Mouse (Mus musculus) midbrain, embryonic 13.5 days (tissue): ENCODE results near the gene Smarcal1. TPM values are rescaled to one million over a fixed set of nuclear protein-coding genes. Genes with fewer than 3 reads are reported as not detected.
A peak's percentile ranks its signal among the peaks of the same experiment; 100 is the strongest.

ENCODE experiments used
- ATAC-seq: fragments of 200-750 bp; cut with Nextera tagmentation; 2 replicates; pipeline ENCODE4 v1.8.0; 2017; ENCODE audit warnings: mild to moderate bottlenecking, moderate TSS enrichment, moderate library complexity
- H3K27ac ChIP-seq: fragments of 300-500 bp; sonication (generic); 2 replicates; pipeline ENCODE4 v1.5.1; 2015; ENCODE audit warnings: inconsistent platforms, mild to moderate bottlenecking, moderate library complexity
- H3K27me3 ChIP-seq: fragments of 300-500 bp; sonication (generic); 2 replicates; pipeline ENCODE4 v1.6.1; 2015; ENCODE audit warnings: mild to moderate bottlenecking, inconsistent platforms
- H3K36me3 ChIP-seq: fragments of 300-500 bp; sonication (generic); 2 replicates; pipeline ENCODE4 v1.6.1; 2015; ENCODE audit warnings: mild to moderate bottlenecking, inconsistent platforms
- H3K4me1 ChIP-seq: fragments of 300-500 bp; sonication (generic); replicated peaks from 2 replicates; pipeline ENCODE4 v1.6.1; 2015; ENCODE audit warnings: inconsistent platforms
- H3K4me2 ChIP-seq: fragments of 300-500 bp; sonication (generic); replicated peaks from 2 replicates; pipeline ENCODE4 v1.6.1; 2015; ENCODE audit warnings: moderate library complexity, mild to moderate bottlenecking, inconsistent platforms
- H3K4me3 ChIP-seq: fragments of 300-500 bp; sonication (generic); replicated peaks from 2 replicates; pipeline ENCODE4 v1.5.1; 2015; ENCODE audit warnings: mild to moderate bottlenecking, inconsistent platforms
- H3K9ac ChIP-seq: fragments of 300-500 bp; sonication (generic); replicated peaks from 2 replicates; pipeline ENCODE4 v1.6.1; 2015; ENCODE audit warnings: mild to moderate bottlenecking, inconsistent platforms
- H3K9me3 ChIP-seq: fragments of 300-500 bp; sonication (generic); 2 replicates; pipeline ENCODE4 v1.6.1; 2016; ENCODE audit warnings: mild to moderate bottlenecking, inconsistent platforms
- WGBS: fragments of 180-500 bp; shearing (Covaris S2); methylation state at CpG from one replicate; pipeline ENCODE4 v1.1.7; 2015; 5-methylcytosine and 5-hydroxymethylcytosine counted together
- polyA plus RNA-seq: library from polyadenylated mRNA; unstranded; fragments of >200 nt; fragmentation: Nextera tagmentation; extraction: Ambion mirVana; gene quantifications from 2 replicates; pipeline ENCODE4 v1.2.1, GENCODE M21; 2015

Gene Smarcal1
- 25.1 and 29.8 TPM in 2 replicates for polyA plus RNA-seq

DNA sequence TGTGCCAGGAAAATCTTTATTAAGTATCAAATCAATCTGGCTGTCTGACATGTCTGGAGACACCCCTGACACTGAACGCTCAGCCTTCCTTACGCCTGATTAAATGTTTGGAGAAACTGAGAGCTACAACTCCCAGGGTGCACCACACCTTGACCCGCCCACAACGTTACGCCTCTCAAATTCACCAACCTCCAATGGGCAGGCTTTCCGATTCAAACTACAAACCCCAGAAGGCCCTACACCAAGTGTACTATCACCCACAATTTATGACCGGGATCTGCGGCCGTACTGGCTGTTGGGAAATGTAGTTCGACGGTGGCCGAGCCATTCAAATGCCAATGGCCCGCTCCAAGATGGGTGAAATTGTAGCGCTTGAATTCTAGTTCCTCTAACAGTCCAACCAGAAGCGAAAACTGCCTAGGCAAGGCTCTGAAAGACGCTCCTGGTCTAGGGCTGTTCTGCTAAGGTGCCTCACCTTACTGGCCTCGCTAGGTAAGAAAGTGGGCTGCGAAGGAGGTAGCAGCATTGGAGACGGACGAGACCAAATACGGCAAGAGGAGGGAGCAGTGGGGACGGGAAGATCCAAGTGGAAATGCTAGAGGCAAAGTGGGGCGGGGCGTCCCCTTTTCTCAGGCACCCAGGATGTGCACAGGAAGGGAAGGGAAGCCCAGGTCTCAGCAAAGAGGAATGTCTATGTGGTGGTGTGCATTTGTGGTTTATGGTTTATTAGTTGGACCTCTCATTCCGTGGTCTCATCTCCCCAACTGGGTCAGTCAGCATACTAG lies at the start of gene Smarcal1:
Gene Smarcal1, plus strand, starts transcription at position 305 of the 785 bp plus-strand sequence.
- peak within 1 kb of the TSS; percentile 89 for H3K27ac ChIP-seq
- H3K27me3 ChIP-seq: no peaks in the 10 kb centered on the region
- WGBS: under 1% methylated on average over 25 of the region's 25 CpGs
- peak within 1 kb of the TSS; percentile 63 for H3K4me2 ChIP-seq
- peaks cover 26% of the 10 kb centered on the region for H3K36me3 ChIP-seq
- ATAC-seq: peak; percentile 99
- H3K9ac ChIP-seq: peak within 1 kb of the TSS; percentile 66
- no peaks in the 10 kb centered on the region for H3K9me3 ChIP-seq
- peaks cover 26% of the 10 kb centered on the region for H3K4me1 ChIP-seq
- peak within 1 kb of the TSS; percentile 59 for H3K4me3 ChIP-seq

DNA sequence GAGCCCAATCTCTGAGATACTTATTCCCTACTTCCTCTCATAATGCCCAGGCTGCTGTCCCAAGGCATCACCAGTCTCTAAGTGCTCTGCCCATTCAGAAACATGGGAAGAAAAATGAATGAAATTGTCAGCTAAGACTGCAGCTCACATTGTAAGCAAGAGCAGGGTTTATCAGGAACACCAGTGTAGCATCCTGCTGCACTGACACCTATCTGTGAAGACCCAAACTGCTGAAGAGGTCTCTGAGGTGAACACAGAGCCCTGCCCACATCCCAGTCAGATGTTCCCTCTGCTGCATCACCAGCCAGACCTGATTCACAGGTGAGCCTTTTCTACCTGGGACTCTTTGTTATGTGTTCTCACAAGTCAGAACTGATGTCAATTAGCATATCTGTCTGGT lies 49.6 kb upstream of the Smarcal1 start:
- no peaks in the 10 kb centered on the region for H3K36me3 ChIP-seq
- H3K4me3 ChIP-seq: peak overlapping the region; percentile 62
- H3K27ac ChIP-seq: no peak overlapping the region
- H3K9ac ChIP-seq: no peak overlapping the region; the same call in 1 of the 2 replicates
- peak overlapping the region; percentile 84 for H3K4me2 ChIP-seq
- ATAC-seq: no peak
- H3K27me3 ChIP-seq: peaks cover 20% of the 10 kb centered on the region
- H3K9me3 ChIP-seq: no peaks in the 10 kb centered on the region
- H3K4me1 ChIP-seq: peaks cover 43% of the 10 kb centered on the region

DNA sequence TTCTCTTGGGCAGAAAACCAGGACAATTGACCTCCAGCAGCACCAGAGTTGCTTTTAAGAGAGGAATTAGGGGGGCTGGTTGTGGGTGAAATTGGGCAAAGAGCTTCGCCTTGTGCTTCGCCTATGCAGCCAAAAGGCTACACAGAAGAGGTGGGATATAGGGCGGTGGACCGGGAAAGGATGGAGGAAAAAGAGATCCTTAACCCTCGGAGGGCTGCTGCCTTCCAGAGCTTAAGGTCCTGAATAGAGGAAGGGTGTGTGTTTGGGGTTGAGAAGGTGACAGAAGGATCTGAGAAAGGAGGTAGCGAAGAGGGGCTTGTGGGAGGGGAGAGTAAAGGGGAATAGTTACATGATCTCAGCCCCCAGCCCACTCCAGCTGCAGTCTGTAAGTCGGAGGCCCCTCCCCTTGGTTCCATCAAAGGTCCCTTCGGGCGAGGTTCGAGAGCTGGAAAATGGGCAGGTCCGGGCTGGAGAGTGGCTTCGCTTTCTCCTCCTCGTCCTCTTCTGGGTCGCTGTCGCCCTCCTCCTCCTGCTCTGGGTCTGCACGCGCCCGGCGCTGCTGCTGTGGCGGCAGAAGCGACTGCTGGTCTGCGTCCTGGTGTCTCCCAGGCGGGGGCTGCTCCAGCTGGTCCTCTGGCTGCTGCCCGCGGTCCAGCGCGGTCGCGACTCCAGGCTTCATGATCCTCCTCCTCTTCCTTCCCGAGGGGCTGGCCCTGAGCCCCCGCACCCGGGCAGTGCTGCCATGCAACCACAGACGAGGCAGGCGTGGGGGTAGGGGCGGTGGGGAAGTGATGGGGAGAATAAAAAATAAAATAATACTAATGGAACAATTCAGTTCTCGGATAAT lies 47.1 kb upstream of the Smarcal1 start:
- Histone ChIP-seq H3K36me3 (no peaks in the 10 kb centered on the region), H3K4me2 (peak overlapping the region; percentile 84), H3K9ac (peak overlapping the region; percentile 79), H3K4me1 (peaks cover 43% of the 10 kb centered on the region), H3K9me3 (no peaks in the 10 kb centered on the region), H3K27ac (peak overlapping the region; percentile 81), H3K4me3 (peak overlapping the region; percentile 62), H3K27me3 (peaks cover 20% of the 10 kb centered on the region)
- 1% methylated on average over 31 of the region's 36 CpGs for WGBS
- ATAC-seq: peak; percentile 83

DNA sequence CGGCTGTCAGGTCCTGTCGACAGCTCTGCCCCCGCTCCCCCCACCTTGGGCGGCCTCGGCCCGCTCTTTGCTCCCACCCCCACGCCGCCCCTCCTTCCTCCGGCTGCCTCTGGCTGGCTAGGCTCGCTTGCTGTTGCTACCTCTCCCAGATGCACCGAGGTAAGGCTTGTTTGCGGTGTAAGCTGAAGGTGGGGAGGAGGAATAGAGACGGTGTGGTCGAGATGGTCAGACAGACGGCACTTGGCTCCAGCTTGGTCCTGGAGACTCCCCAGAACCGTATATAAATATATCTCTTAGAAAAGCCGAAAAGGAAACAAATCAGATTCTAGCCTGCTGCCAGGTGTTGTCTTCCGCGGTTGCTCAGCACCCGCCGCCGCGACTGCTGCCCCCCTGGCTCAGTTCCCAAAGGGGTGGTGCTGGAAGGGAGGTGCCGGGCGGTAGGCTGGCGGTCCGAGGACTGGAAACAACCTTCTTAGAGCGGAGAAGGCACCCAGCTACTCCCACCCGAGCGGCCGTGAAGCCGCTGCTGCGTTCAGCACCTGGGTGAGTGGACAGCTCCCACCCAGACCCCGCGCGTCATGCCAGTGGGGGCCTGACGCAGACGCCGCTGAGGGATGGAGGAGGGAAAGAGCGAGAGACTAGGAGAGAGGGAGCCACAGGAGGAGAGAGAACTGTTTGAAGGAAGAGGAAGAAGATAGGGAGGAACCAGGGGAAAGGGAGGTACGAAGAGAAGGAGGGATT lies 46.3 kb upstream of the Smarcal1 start, which contains the start of gene March4:
Gene March4, minus strand, starts transcription at position 320 of the 741 bp plus-strand sequence.
- H3K27me3 ChIP-seq: peaks cover 20% of the 10 kb centered on the region
- peak within 1 kb of the TSS; percentile 81 for H3K27ac ChIP-seq
- ATAC-seq: peak; percentile 82
- H3K4me1 ChIP-seq: peaks cover 43% of the 10 kb centered on the region
- no peaks in the 10 kb centered on the region for H3K9me3 ChIP-seq
- H3K9ac ChIP-seq: peak within 1 kb of the TSS; percentile 79
- H3K36me3 ChIP-seq: no peaks in the 10 kb centered on the region
- peak within 1 kb of the TSS; percentile 62 for H3K4me3 ChIP-seq
- under 1% methylated on average over 40 of the region's 41 CpGs for WGBS
- H3K4me2 ChIP-seq: peak within 1 kb of the TSS; percentile 84

DNA sequence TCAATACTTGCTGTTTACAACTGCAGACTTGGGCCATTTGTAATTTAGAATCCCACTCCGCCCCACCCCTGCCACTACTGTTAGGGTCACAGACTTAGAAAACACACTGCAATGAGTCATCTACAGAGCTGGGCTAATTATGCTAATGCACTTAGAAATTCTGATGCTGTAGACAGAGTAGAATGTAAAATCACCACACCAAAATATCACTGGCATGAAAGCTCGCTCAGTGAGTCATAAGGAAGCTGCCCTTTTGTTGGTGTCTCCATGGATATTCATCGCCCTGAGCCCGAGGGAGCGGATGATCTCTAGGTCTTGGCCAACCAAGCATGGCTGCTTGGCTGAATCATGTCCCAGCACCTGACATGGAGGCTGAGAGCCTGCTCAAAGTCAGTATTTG lies 44.8 kb upstream of the Smarcal1 start:
- H3K4me2 ChIP-seq: no peak overlapping the region
- H3K27ac ChIP-seq: no peak overlapping the region
- no peak for ATAC-seq
- peaks cover 20% of the 10 kb centered on the region for H3K27me3 ChIP-seq
- H3K4me1 ChIP-seq: peaks cover 35% of the 10 kb centered on the region
- no peaks in the 10 kb centered on the region for H3K36me3 ChIP-seq
- 67% methylated on average over 5 of the region's 5 CpGs for WGBS
- no peak overlapping the region for H3K4me3 ChIP-seq
- H3K9me3 ChIP-seq: no peaks in the 10 kb centered on the region
- no peak overlapping the region for H3K9ac ChIP-seq

DNA sequence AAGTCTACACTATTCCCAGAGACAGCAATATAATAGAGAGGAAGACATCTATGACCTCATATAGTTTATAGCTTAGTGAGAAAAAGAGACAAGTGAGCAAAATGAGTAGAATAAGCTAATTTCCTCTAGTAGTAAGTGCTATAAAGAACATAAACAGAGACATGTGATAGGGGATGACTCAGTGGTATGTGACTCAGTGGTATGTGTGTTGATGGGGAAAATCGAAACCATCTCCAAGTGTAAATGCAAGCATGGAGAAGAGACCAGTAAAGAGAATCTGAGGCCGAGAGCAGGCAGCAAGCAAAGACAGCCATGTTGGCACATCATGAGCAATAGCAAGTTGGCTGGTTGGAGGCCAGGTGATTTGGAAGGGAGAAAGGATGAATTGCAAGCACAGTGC lies 32.7 kb upstream of the Smarcal1 start:
- no peak overlapping the region for H3K27ac ChIP-seq
- H3K4me1 ChIP-seq: no peaks in the 10 kb centered on the region
- H3K4me2 ChIP-seq: no peak overlapping the region
- H3K4me3 ChIP-seq: no peak overlapping the region
- 89% methylated on average over 2 of the region's 2 CpGs for WGBS
- H3K36me3 ChIP-seq: no peaks in the 10 kb centered on the region
- H3K9me3 ChIP-seq: no peaks in the 10 kb centered on the region
- no peaks in the 10 kb centered on the region for H3K27me3 ChIP-seq
- ATAC-seq: no peak
- H3K9ac ChIP-seq: no peak overlapping the region

DNA sequence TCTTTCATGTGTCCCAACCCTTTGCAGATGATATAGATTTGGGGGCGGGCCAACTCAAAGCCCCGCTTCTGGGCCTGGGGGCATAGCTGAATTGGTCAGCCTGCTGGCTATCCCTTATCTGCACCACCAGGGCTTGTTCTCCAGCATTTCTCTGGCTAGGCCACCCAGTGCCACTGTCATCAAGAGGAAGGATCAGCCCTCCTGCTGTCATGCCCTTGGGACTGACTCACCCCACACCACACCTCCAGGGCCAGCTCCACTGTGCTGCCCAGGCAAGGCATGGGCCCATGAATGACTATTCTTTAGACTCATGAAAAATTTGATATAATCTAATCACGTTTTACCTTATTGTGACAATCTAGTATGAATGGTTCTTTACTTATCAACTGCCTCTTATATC lies 26.6 kb upstream of the Smarcal1 start:
- H3K9me3 ChIP-seq: no peaks in the 10 kb centered on the region
- no peak overlapping the region for H3K4me2 ChIP-seq
- no peak for ATAC-seq
- no peak overlapping the region for H3K9ac ChIP-seq
- no peaks in the 10 kb centered on the region for H3K27me3 ChIP-seq
- H3K4me1 ChIP-seq: no peaks in the 10 kb centered on the region
- no peaks in the 10 kb centered on the region for H3K36me3 ChIP-seq
- 85% methylated on average over 3 of the region's 3 CpGs for WGBS
- no peak overlapping the region for H3K27ac ChIP-seq
- H3K4me3 ChIP-seq: no peak overlapping the region

DNA sequence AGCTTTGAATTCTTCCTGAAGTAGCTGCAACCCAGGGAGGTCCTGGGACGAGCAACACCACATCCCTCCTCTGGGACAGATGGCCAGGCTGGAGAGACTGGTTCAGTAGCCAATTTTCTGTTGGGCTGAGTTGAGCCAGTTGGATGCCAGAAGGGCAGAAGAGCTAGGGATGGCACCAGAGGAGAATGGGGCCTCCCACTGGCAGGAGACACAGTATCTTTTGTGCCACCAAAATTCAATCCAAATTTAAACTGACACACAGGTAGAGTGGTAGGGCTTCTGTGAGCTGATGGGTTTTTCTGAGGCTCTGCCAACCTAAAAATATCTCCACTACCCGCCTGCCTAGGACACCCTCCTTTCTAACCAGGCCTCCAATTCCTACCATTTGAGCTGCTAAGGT lies 24.4 kb upstream of the Smarcal1 start:
- Histone ChIP-seq H3K4me3 (no peak overlapping the region), H3K27me3 (no peaks in the 10 kb centered on the region), H3K27ac (no peak overlapping the region), H3K9ac (no peak overlapping the region), H3K9me3 (no peaks in the 10 kb centered on the region), H3K4me2 (no peak overlapping the region), H3K36me3 (no peaks in the 10 kb centered on the region), H3K4me1 (no peaks in the 10 kb centered on the region)
- no peak for ATAC-seq
- 72% methylated on average over 2 of the region's 2 CpGs for WGBS

DNA sequence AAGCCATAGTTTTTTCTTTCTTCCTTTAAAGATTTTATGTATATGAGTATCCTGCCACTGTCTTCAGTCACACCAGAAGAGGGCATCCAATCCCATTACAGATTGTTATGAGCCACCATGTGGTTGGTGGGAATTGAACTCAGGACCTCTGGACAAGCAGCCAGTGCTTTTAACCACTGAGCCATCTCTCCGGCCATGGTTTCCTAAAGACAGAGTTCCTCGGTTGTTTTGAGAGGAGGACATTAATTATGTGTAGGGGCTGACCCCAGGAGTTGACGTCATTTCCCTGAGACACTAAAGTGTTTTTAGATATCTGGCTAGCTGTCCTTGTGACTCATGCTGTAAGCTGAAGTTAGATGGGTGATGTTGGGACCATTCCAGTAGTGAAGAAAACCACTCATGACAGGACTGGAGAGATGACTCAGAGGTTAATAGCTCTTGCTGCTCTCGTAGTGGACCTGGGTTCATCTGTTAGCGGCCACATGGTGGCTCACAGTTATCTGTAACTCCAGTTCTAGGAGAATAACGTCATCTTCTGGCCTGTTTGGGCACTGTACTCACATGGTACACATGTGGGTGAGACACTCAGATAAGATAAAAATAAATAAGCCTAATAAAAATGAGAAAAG lies 18.6 kb upstream of the Smarcal1 start:
- Histone ChIP-seq H3K36me3 (no peaks in the 10 kb centered on the region), H3K4me3 (no peak overlapping the region), H3K4me2 (no peak overlapping the region), H3K27me3 (no peaks in the 10 kb centered on the region), H3K9me3 (no peaks in the 10 kb centered on the region), H3K27ac (no peak overlapping the region), H3K4me1 (peaks cover 5% of the 10 kb centered on the region; the same call in 1 of the 2 replicates), H3K9ac (no peak overlapping the region)
- WGBS: 87% methylated on average over 6 of the region's 6 CpGs
- no peak for ATAC-seq

DNA sequence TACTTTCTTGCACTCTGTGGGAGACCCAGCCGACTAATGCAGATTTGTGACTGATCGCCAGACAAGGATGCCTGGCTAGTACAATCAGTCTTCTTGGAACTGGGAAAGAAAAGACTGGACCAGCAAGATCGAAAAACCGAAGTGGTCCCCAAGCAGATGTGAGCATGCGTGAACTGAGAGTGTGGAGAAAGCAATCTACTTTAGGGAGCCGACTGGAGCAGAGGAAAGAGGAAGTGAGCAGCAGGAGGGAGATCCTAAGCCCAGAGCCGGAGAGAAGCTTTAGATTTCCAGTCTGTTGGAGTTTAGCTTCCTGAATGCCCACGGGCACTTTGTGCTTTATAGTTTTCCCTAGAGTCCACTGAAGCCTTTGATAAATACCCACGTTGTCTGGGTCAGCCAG lies 16.0 kb upstream of the Smarcal1 start:
- Histone ChIP-seq H3K27me3 (no peaks in the 10 kb centered on the region), H3K27ac (no peak overlapping the region), H3K4me1 (peaks cover 6% of the 10 kb centered on the region; the same call in 1 of the 2 replicates), H3K9ac (0 out of 2 replicates have a peak overlapping the region, but pooled peaks have one; percentile 11), H3K36me3 (no peaks in the 10 kb centered on the region), H3K4me3 (peak overlapping the region; percentile 15), H3K9me3 (no peaks in the 10 kb centered on the region), H3K4me2 (peak overlapping the region; percentile 44)
- 40% methylated on average over 9 of the region's 9 CpGs for WGBS
- no peak for ATAC-seq

DNA sequence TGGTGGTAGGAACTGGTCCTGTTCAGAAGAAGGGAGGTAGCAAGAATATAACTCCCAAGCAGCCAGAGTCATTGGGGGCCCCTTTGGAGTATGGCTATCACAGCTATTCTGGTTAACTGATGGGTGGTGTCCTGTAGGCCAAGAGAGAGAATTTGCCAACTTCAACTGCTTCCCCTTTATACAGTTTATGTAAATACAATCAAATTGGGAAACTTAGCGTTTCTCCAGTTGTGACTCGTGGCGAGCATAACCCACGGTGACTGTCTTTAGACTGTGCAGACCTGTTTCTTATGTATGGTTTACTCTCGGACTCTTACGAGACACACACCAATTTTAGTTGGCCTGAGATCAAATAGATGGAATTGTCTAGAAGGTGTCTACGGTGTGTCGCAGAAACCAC lies 14.3 kb upstream of the Smarcal1 start:
- WGBS: 96% methylated on average over 8 of the region's 8 CpGs
- no peak overlapping the region for H3K4me2 ChIP-seq
- no peaks in the 10 kb centered on the region for H3K9me3 ChIP-seq
- H3K4me1 ChIP-seq: peaks cover 6% of the 10 kb centered on the region; the same call in 1 of the 2 replicates
- H3K9ac ChIP-seq: no peak overlapping the region
- H3K27ac ChIP-seq: no peak overlapping the region
- H3K4me3 ChIP-seq: no peak overlapping the region
- H3K27me3 ChIP-seq: no peaks in the 10 kb centered on the region
- H3K36me3 ChIP-seq: no peaks in the 10 kb centered on the region
- ATAC-seq: no peak
